Mouse (Mus musculus) hindbrain, embryonic 15.5 days (tissue): Measurements from ENCODE around the gene Unc5a. TPM values are rescaled to one million over a fixed set of nuclear protein-coding genes. Genes with fewer than 3 reads are reported as not detected.
A peak's percentile ranks its signal among the peaks of the same experiment; 100 is the strongest.

ENCODE experiments used
- ATAC-seq: fragments of 200-750 bp; cut with Nextera tagmentation; 2 replicates; pipeline ENCODE4 v1.8.0; 2017; ENCODE audit warnings: low read depth, moderate number of reproducible peaks, moderate TSS enrichment; ENCODE audit not compliant: low FRiP score
- H3K27ac ChIP-seq: fragments of 300-500 bp; sonication (generic); replicated peaks from 2 replicates; pipeline ENCODE4 v1.5.1; 2015; ENCODE audit warnings: mild to moderate bottlenecking, inconsistent platforms
- H3K27me3 ChIP-seq: fragments of 300-500 bp; sonication (generic); 2 replicates; pipeline ENCODE4 v1.6.1; 2015; ENCODE audit warnings: control low read depth, inconsistent platforms
- H3K36me3 ChIP-seq: fragments of 300-500 bp; sonication (generic); 2 replicates; pipeline ENCODE4 v1.6.1; 2015; ENCODE audit warnings: control low read depth, inconsistent platforms
- H3K4me1 ChIP-seq: fragments of 300-500 bp; sonication (generic); replicated peaks from 2 replicates; pipeline ENCODE4 v1.6.1; 2015; ENCODE audit warnings: control low read depth, inconsistent platforms
- H3K4me2 ChIP-seq: fragments of 300-500 bp; sonication (generic); 2 replicates; pipeline ENCODE4 v1.6.1; 2015; ENCODE audit warnings: moderate library complexity, mild to moderate bottlenecking, inconsistent platforms
- H3K4me3 ChIP-seq: fragments of 300-500 bp; sonication (generic); 2 replicates; pipeline ENCODE4 v1.5.1; 2015; ENCODE audit warnings: mild to moderate bottlenecking, inconsistent platforms
- H3K9ac ChIP-seq: fragments of 300-500 bp; sonication (generic); 2 replicates; pipeline ENCODE4 v1.6.1; 2015; ENCODE audit warnings: inconsistent platforms
- H3K9me3 ChIP-seq: fragments of 300-500 bp; sonication (generic); 2 replicates; pipeline ENCODE4 v1.6.1; 2016; ENCODE audit warnings: control low read depth, inconsistent platforms
- WGBS: fragments of 180-500 bp; shearing (Covaris S2); methylation state at CpG from one replicate; pipeline ENCODE4 v1.1.7; 2015; 5-methylcytosine and 5-hydroxymethylcytosine counted together
- polyA plus RNA-seq: library from polyadenylated mRNA; unstranded; fragments of >200 nt; fragmentation: Nextera tagmentation; extraction: Ambion mirVana; gene quantifications from 2 replicates; pipeline ENCODE4 v1.2.1, GENCODE M21; 2015

Unc5a gene
- polyA plus RNA-seq, 1 experiment from 2014 or later: 16.0 TPM

DNA sequence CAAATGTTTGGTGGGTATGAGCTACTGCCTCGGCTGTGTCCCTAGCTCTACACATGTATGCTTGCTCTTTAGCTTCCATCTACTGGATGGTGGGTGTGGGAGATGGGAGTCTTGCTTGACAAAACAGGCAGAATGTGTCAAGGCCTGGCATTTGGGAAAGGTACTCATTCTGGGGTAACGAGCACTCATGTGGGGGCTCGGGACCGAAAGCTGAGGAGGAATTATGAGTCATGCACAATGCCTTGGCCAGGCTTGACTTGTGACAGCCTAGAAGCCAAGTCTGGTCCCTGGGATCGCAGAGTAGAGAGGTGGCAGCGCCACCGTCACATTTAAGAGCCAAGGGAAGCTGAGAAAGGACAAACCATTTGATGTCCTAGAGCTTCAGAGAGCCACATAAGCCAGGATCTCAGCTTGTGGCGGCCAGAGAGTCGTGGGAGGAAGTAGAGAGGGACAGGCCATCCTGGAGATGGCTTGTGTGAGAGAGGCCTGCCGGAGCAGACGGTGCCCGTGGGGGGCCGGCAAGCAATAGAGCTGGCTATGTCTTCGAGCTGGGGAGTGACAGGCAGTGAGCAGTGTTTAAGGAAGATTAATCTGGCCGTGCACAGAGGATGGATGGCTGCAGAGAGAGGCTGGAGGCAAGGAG is 10.0 kb downstream of the Unc5a start:
- Histone ChIP-seq H3K9ac (no peak overlapping the region), H3K4me2 (no peak overlapping the region), H3K27me3 (peaks cover 5% of the 10 kb centered on the region; the same call in 1 of the 2 replicates), H3K27ac (peak overlapping the region; percentile 21), H3K4me3 (no peak overlapping the region), H3K36me3 (no peaks in the 10 kb centered on the region), H3K9me3 (no peaks in the 10 kb centered on the region), H3K4me1 (peaks cover 49% of the 10 kb centered on the region)
- 35% methylated on average over 15 of the region's 15 CpGs for WGBS
- no peak for ATAC-seq

- ATAC-seq: no peak
- no peak overlapping the region for H3K9ac ChIP-seq
- H3K27ac ChIP-seq: peak overlapping the region; percentile 21
- H3K4me3 ChIP-seq: no peak overlapping the region
- H3K9me3 ChIP-seq: no peaks in the 10 kb centered on the region
- peaks cover 5% of the 10 kb centered on the region; the same call in 1 of the 2 replicates for H3K27me3 ChIP-seq
- H3K4me2 ChIP-seq: no peak overlapping the region
- 38% methylated on average over 6 of the region's 6 CpGs for WGBS
- no peaks in the 10 kb centered on the region for H3K36me3 ChIP-seq
- H3K4me1 ChIP-seq: peaks cover 52% of the 10 kb centered on the region
Observed at GRCm38 (mm10) chr13:54959842-54960241, 10.6 kb downstream of the Unc5a start.

DNA sequence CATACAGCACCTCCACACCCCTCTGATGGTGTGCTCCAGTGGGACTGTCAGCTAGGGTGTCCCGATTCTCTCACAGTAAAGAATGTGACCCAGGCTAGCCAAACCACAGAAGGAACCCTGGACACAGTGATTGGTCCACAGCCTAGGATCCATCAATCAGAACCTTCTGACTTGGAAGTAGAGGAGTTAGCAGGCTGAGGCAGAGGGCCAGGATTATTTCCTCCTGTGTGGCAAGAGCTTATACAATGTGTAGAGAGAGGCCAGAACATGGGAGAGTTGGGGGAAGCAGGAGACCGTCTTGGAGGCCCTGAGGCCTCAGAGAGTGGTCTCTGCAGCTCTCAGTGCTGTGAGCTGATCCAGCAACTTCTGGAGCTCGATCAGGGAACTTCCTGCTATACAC is 11.3 kb downstream of the Unc5a start:
- Histone ChIP-seq H3K4me2 (no peak overlapping the region), H3K27me3 (peaks cover 5% of the 10 kb centered on the region; the same call in 1 of the 2 replicates), H3K9me3 (no peaks in the 10 kb centered on the region), H3K9ac (no peak overlapping the region), H3K4me1 (peaks cover 46% of the 10 kb centered on the region), H3K27ac (no peak overlapping the region), H3K36me3 (no peaks in the 10 kb centered on the region), H3K4me3 (no peak overlapping the region)
- no peak for ATAC-seq
- WGBS: 78% methylated on average over 3 of the region's 3 CpGs

GRCm38 (mm10) chr13:54965256-54965655 is 16.0 kb downstream of the Unc5a start:
- Histone ChIP-seq H3K27ac (no peak overlapping the region), H3K4me3 (no peak overlapping the region), H3K4me1 (peaks cover 51% of the 10 kb centered on the region), H3K9ac (no peak overlapping the region), H3K9me3 (no peaks in the 10 kb centered on the region), H3K36me3 (no peaks in the 10 kb centered on the region), H3K27me3 (no peaks in the 10 kb centered on the region), H3K4me2 (no peak overlapping the region)
- WGBS: 91% methylated on average over 6 of the region's 6 CpGs
- no peak for ATAC-seq

DNA sequence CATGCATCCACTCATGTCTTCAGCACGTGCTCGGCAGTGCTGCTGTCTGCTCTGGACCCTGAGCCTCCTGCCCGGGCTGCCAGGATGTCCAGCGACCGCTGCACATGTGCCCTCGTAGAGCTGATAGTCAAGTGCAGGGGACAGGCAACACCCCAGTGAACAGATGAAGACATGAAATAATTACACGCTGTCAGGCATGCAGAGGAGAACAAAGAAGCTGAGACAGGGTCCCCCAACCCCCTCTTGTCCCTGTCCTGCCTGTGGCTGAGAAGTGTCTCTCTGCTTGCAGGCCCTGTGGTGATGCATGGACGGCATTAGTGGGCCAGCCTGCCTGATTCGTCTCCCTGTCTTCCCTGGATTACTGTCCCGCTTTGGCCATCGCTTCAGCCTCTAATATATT is 18.3 kb downstream of the Unc5a start:
- Histone ChIP-seq H3K36me3 (no peaks in the 10 kb centered on the region), H3K4me2 (no peak overlapping the region), H3K9ac (no peak overlapping the region), H3K27ac (0 out of 2 replicates have a peak overlapping the region, but pooled peaks have one; percentile 17), H3K9me3 (no peaks in the 10 kb centered on the region), H3K4me3 (no peak overlapping the region), H3K27me3 (peaks cover 8% of the 10 kb centered on the region), H3K4me1 (peaks cover 53% of the 10 kb centered on the region)
- WGBS: 21% methylated on average over 11 of the region's 11 CpGs
- ATAC-seq: no peak; the same call in 1 of the 2 replicates

DNA sequence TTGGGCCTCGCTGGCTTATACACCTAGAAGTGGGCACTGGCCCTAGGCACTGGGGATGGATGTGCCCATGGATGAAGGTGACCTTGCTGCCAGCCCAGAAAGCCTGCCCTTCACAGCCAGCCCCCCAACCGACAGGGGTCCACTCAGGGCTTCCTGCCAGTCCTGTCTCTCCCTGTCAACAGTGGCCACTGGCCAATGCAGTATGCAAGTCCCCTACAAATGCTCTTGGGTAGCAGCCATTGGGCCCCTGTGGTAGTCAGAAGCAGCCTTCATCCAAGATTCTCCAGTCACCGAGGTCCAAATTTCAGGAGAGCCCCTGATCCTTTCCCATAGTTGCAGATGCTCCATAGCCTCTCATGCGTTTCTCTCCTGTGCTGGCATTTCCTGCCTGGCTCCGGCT is 19.4 kb downstream of the Unc5a start:
- no peak for ATAC-seq
- Histone ChIP-seq H3K27me3 (peaks cover 12% of the 10 kb centered on the region), H3K4me3 (no peak overlapping the region), H3K9me3 (no peaks in the 10 kb centered on the region), H3K4me2 (no peak overlapping the region), H3K9ac (no peak overlapping the region), H3K4me1 (peaks cover 49% of the 10 kb centered on the region), H3K36me3 (no peaks in the 10 kb centered on the region), H3K27ac (0 out of 2 replicates have a peak overlapping the region, but pooled peaks have one; percentile 6)
- 50% methylated on average over 5 of the region's 5 CpGs for WGBS

GRCm38 (mm10) chr13:54969513-54969912 is 20.3 kb downstream of the Unc5a start:
- no peak overlapping the region for H3K4me3 ChIP-seq
- peaks cover 44% of the 10 kb centered on the region for H3K4me1 ChIP-seq
- H3K9ac ChIP-seq: no peak overlapping the region
- H3K36me3 ChIP-seq: no peaks in the 10 kb centered on the region
- H3K27ac ChIP-seq: no peak overlapping the region
- H3K27me3 ChIP-seq: peaks cover 12% of the 10 kb centered on the region
- ATAC-seq: no peak
- 42% methylated on average over 9 of the region's 9 CpGs for WGBS
- no peak overlapping the region for H3K4me2 ChIP-seq
- H3K9me3 ChIP-seq: no peaks in the 10 kb centered on the region

GRCm38 (mm10) chr13:54970521-54971247 is 21.5 kb downstream of the Unc5a start:
- no peaks in the 10 kb centered on the region for H3K9me3 ChIP-seq
- no peak overlapping the region for H3K27ac ChIP-seq
- H3K4me2 ChIP-seq: no peak overlapping the region
- H3K4me1 ChIP-seq: peaks cover 51% of the 10 kb centered on the region
- H3K9ac ChIP-seq: no peak overlapping the region
- no peak for ATAC-seq
- peaks cover 12% of the 10 kb centered on the region for H3K27me3 ChIP-seq
- H3K4me3 ChIP-seq: no peak overlapping the region
- no peaks in the 10 kb centered on the region for H3K36me3 ChIP-seq
- WGBS: 48% methylated on average over 14 of the region's 14 CpGs

DNA sequence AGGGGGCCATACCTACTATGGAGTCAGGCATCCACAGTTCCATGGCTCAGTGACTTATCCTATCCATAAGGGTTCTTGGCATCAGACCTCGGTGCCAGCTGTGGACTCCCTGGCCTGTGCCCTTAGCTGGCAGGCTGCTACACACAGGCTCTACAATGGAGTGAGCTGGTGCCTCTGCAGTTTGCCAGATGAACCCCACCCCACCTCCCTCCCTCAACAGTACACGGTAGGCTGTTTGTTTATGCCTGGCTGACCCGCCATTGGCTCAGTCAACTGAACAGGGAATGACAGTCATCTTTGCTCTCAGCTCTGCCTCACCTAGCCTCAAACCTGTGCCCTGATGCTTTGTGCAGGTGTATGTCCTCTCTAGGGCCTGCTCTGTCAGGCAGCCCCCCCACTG is 26.3 kb downstream of the Unc5a start:
- H3K36me3 ChIP-seq: no peaks in the 10 kb centered on the region
- H3K4me3 ChIP-seq: no peak overlapping the region
- peaks cover 15% of the 10 kb centered on the region for H3K27me3 ChIP-seq
- WGBS: 40% methylated on average over 3 of the region's 3 CpGs
- H3K4me1 ChIP-seq: peaks cover 52% of the 10 kb centered on the region
- H3K4me2 ChIP-seq: no peak overlapping the region
- peak; percentile 40 for ATAC-seq
- H3K9ac ChIP-seq: no peak overlapping the region
- no peaks in the 10 kb centered on the region for H3K9me3 ChIP-seq
- H3K27ac ChIP-seq: no peak overlapping the region

GRCm38 (mm10) chr13:54978804-54979203 is 29.6 kb downstream of the Unc5a start:
- Histone ChIP-seq H3K27me3 (0 out of 2 replicates have a peak, but pooled peaks cover 3% of the 10 kb centered on the region), H3K36me3 (no peaks in the 10 kb centered on the region), H3K27ac (no peak overlapping the region), H3K4me3 (no peak overlapping the region), H3K9ac (no peak overlapping the region), H3K9me3 (no peaks in the 10 kb centered on the region), H3K4me1 (peaks cover 62% of the 10 kb centered on the region), H3K4me2 (no peak overlapping the region)
- 29% methylated on average over 8 of the region's 8 CpGs for WGBS
- no peak for ATAC-seq

- Histone ChIP-seq H3K9ac (no peak overlapping the region), H3K4me2 (no peak overlapping the region), H3K27me3 (0 out of 2 replicates have a peak, but pooled peaks cover 3% of the 10 kb centered on the region), H3K4me3 (no peak overlapping the region), H3K9me3 (no peaks in the 10 kb centered on the region), H3K27ac (no peak overlapping the region), H3K4me1 (peaks cover 52% of the 10 kb centered on the region), H3K36me3 (no peaks in the 10 kb centered on the region)
- 55% methylated on average over 12 of the region's 12 CpGs for WGBS
- ATAC-seq: no peak
Observed at GRCm38 (mm10) chr13:54980957-54981356, 31.7 kb downstream of the Unc5a start.

DNA sequence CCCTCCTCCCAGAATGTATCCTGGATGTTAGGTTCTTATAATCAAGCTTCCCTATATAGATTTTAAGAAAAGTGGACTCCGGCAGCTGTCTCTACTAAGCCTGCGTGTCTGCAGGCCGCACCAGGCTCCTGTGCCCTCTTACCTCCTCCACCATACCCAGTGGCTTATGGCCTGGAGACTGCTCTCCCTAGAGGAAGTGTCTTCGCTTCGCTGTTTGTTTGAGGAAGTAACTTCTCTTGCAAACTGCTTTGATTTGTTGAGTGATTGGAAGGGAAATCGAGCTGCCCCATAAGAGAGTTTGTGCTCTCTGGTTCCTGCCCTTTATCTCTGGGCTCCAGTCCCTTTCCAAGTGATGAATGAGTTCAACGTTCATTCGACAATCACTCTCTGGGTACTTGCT is 33.8 kb downstream of the Unc5a start:
- H3K9me3 ChIP-seq: no peaks in the 10 kb centered on the region
- 0 out of 2 replicates have a peak, but pooled peaks cover 3% of the 10 kb centered on the region for H3K27me3 ChIP-seq
- no peak overlapping the region for H3K4me3 ChIP-seq
- ATAC-seq: no peak
- H3K27ac ChIP-seq: no peak overlapping the region
- no peak overlapping the region for H3K9ac ChIP-seq
- no peak overlapping the region for H3K4me2 ChIP-seq
- 84% methylated on average over 8 of the region's 8 CpGs for WGBS
- peaks cover 56% of the 10 kb centered on the region for H3K4me1 ChIP-seq
- no peaks in the 10 kb centered on the region for H3K36me3 ChIP-seq
